Mouse (Mus musculus): ENCODE results near the gene Bend3. TPM values are rescaled to one million over a fixed set of nuclear protein-coding genes. Genes with fewer than 3 reads are reported as not detected.

Gene Bend3
- polyA plus RNA-seq, 1 experiment from 2014 or later = 0.81 TPM

GRCm38 (mm10) chr10:43483426-43483995 is 4.9 kb downstream of the Bend3 start:
- Histone ChIP-seq H3K36me3 (ENCODE audit: insufficient read depth, low read length) (no peaks in the 10 kb centered on the region), H3K27ac (ENCODE audit: low read length) (peak overlapping the region; percentile 39), H3K4me3 (ENCODE audit: low read depth, low read length) (no peak overlapping the region), H3K27me3 (replicated peaks; ENCODE audit: insufficient read depth, low read length) (no peaks in the 10 kb centered on the region), H3K9me3 (ENCODE audit: low read length) (no peaks in the 10 kb centered on the region), H3K4me2 (replicated peaks; ENCODE audit: low read depth, low read length) (no peak overlapping the region; the same call in 1 of the 2 replicates), H3K9ac (replicated peaks; ENCODE audit: low read depth) (no peak overlapping the region), H3K4me1 (ENCODE audit: insufficient read depth, low read depth, low read length) (peaks cover 4% of the 10 kb centered on the region; the same call in 1 of the 2 replicates)
- DNase-seq (ENCODE audit: low spot score) = peak; percentile 51
- 33% methylated on average over 9 of the region's 9 CpGs for WGBS
- ATAC-seq = no peak
- no peak for TF ChIP-seq EP300 (IDR thresholded peaks at IDR 0.05)
- no peak for TF ChIP-seq CTCF (IDR thresholded peaks at IDR 0.05)

DNA sequence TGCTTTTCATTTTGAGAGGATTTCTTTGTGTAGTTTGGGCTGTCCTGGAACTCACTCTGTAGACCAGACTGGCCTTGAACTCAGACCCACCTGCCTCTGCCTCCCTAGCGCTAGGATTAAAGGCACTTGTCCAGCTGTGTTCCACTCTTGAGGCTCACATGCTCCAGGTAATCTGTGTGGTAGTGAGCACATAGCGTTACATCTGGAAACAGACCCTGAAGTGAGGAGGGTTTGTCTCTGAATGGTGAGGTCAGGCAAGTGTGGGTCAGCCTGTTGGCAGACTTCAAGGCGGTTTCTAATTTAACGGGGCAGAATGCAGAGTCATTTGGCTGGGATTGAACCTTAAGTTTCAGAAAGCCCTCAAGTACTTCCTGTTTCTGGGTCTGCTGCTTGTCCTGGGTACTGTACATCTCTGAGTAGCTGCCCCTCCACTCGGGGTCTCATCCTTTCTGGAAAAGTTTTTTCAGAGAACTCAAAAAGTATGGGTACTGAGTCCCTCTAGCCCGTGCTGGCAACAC is 7.2 kb downstream of the Bend3 start:
- 73% methylated on average over 6 of the region's 6 CpGs for WGBS
- H3K9me3 ChIP-seq (ENCODE audit: low read length) = no peaks in the 10 kb centered on the region
- 0 out of 2 replicates have a peak, but pooled peaks cover 4% of the 10 kb centered on the region for H3K4me1 ChIP-seq (ENCODE audit: insufficient read depth, low read depth, low read length)
- H3K27ac ChIP-seq (ENCODE audit: low read length) = no peak overlapping the region
- no peaks in the 10 kb centered on the region for H3K27me3 ChIP-seq (replicated peaks; ENCODE audit: insufficient read depth, low read length)
- TF ChIP-seq EP300 (IDR thresholded peaks at IDR 0.05) (no peak), CTCF (IDR thresholded peaks at IDR 0.05) (no peak)
- DNase-seq (ENCODE audit: low spot score) (no peak), ATAC-seq (no peak)
- H3K4me3 ChIP-seq (ENCODE audit: low read depth, low read length) = no peak overlapping the region
- no peak overlapping the region for H3K9ac ChIP-seq (replicated peaks; ENCODE audit: low read depth)
- H3K36me3 ChIP-seq (ENCODE audit: insufficient read depth, low read length) = no peaks in the 10 kb centered on the region
- H3K4me2 ChIP-seq (replicated peaks; ENCODE audit: low read depth, low read length) = no peak overlapping the region

DNA sequence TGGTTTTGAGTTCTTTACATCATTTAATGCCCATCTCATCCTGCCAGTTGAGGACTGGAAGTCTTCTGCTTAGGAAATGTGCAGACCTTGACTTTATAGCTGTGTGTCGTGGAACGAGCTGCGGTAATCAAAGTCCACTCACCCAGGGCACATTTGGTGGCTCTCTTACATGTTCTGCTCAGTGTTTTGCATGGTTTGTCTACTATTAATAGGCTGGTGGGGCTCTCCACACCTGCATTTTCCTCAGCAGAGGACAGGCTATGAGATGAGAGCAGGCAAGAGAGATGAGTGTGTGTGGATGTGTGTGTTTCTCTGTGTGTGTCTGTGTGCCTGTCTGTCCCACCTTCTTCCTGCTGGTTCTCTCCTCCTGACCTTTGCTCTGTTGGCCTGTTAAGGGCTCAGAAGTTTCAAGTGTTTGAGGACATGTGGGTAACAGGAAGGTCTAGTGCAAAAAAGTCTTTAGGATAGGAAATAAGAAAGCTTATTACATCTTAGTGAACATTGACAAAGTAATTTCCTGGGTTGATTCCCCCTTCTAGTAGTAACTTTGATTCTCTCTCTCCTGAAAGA is 8.9 kb downstream of the Bend3 start:
- Histone ChIP-seq H3K4me2 (replicated peaks; ENCODE audit: low read depth, low read length) (no peak overlapping the region), H3K9me3 (ENCODE audit: low read length) (no peaks in the 10 kb centered on the region), H3K9ac (replicated peaks; ENCODE audit: low read depth) (no peak overlapping the region), H3K36me3 (ENCODE audit: insufficient read depth, low read length) (no peaks in the 10 kb centered on the region), H3K4me3 (ENCODE audit: low read depth, low read length) (no peak overlapping the region), H3K4me1 (ENCODE audit: insufficient read depth, low read depth, low read length) (0 out of 2 replicates have a peak, but pooled peaks cover 4% of the 10 kb centered on the region), H3K27ac (ENCODE audit: low read length) (no peak overlapping the region), H3K27me3 (replicated peaks; ENCODE audit: insufficient read depth, low read length) (no peaks in the 10 kb centered on the region)
- 87% methylated on average over 3 of the region's 3 CpGs for WGBS
- TF ChIP-seq CTCF (IDR thresholded peaks at IDR 0.05) (no peak), EP300 (IDR thresholded peaks at IDR 0.05) (no peak)
- DNase-seq (ENCODE audit: low spot score) (no peak), ATAC-seq (no peak)

GRCm38 (mm10) chr10:43488258-43488657 is 9.6 kb downstream of the Bend3 start:
- H3K36me3 ChIP-seq (ENCODE audit: insufficient read depth, low read length) = no peaks in the 10 kb centered on the region
- no peak for ATAC-seq
- no peaks in the 10 kb centered on the region for H3K27me3 ChIP-seq (replicated peaks; ENCODE audit: insufficient read depth, low read length)
- 0 out of 2 replicates have a peak, but pooled peaks cover 2% of the 10 kb centered on the region for H3K4me1 ChIP-seq (ENCODE audit: insufficient read depth, low read depth, low read length)
- no peak overlapping the region for H3K27ac ChIP-seq (ENCODE audit: low read length)
- H3K9me3 ChIP-seq (ENCODE audit: low read length) = no peaks in the 10 kb centered on the region
- no peak overlapping the region for H3K4me3 ChIP-seq (ENCODE audit: low read depth, low read length)
- no peak for DNase-seq (ENCODE audit: low spot score)
- H3K4me2 ChIP-seq (replicated peaks; ENCODE audit: low read depth, low read length) = no peak overlapping the region
- H3K9ac ChIP-seq (replicated peaks; ENCODE audit: low read depth) = no peak overlapping the region
- TF ChIP-seq CTCF (IDR thresholded peaks at IDR 0.05) (no peak), EP300 (IDR thresholded peaks at IDR 0.05) (no peak)
- 68% methylated on average over 4 of the region's 4 CpGs for WGBS

GRCm38 (mm10) chr10:43489139-43489538 is 10.5 kb downstream of the Bend3 start:
- Histone ChIP-seq H3K4me2 (replicated peaks; ENCODE audit: low read depth, low read length) (no peak overlapping the region), H3K4me3 (ENCODE audit: low read depth, low read length) (no peak overlapping the region), H3K4me1 (ENCODE audit: insufficient read depth, low read depth, low read length) (no peaks in the 10 kb centered on the region), H3K27me3 (replicated peaks; ENCODE audit: insufficient read depth, low read length) (no peaks in the 10 kb centered on the region), H3K27ac (ENCODE audit: low read length) (no peak overlapping the region), H3K9me3 (ENCODE audit: low read length) (no peaks in the 10 kb centered on the region), H3K36me3 (ENCODE audit: insufficient read depth, low read length) (no peaks in the 10 kb centered on the region), H3K9ac (replicated peaks; ENCODE audit: low read depth) (no peak overlapping the region)
- WGBS = 74% methylated on average over 7 of the region's 7 CpGs
- no peak for TF ChIP-seq CTCF (IDR thresholded peaks at IDR 0.05)
- no peak for TF ChIP-seq EP300 (IDR thresholded peaks at IDR 0.05)
- no peak for DNase-seq (ENCODE audit: low spot score)
- no peak for ATAC-seq

DNA sequence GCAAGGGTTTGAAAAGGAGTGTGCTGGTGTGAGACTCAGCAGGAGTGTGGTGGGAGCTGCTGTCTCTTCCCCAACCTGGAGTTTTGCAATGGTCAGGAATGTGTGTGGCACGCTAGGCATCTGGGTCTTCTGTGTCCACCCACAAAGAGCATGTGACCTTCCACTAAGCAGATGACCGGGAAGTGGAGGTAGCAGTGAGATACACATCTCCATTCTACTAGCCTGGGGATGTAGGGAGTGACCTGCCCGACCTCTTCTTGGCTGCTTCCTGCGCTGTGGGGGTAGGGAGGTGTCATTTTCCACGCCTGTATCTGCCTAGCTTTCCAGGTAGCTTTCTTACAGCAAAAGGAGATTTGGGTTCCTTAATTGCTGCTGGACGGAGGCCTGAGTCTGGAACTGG is 10.9 kb downstream of the Bend3 start:
- no peak overlapping the region for H3K4me3 ChIP-seq (ENCODE audit: low read depth, low read length)
- TF ChIP-seq CTCF (IDR thresholded peaks at IDR 0.05) (no peak), EP300 (IDR thresholded peaks at IDR 0.05) (no peak)
- ATAC-seq = peak; percentile 82
- peak; percentile 39 for DNase-seq (ENCODE audit: low spot score)
- WGBS = 31% methylated on average over 6 of the region's 6 CpGs
- H3K9me3 ChIP-seq (ENCODE audit: low read length) = no peaks in the 10 kb centered on the region
- no peaks in the 10 kb centered on the region for H3K4me1 ChIP-seq (ENCODE audit: insufficient read depth, low read depth, low read length)
- no peak overlapping the region for H3K9ac ChIP-seq (replicated peaks; ENCODE audit: low read depth)
- H3K27me3 ChIP-seq (replicated peaks; ENCODE audit: insufficient read depth, low read length) = no peaks in the 10 kb centered on the region
- no peaks in the 10 kb centered on the region for H3K36me3 ChIP-seq (ENCODE audit: insufficient read depth, low read length)
- H3K27ac ChIP-seq (ENCODE audit: low read length) = 0 out of 2 replicates have a peak overlapping the region, but pooled peaks have one; percentile 16
- H3K4me2 ChIP-seq (replicated peaks; ENCODE audit: low read depth, low read length) = no peak overlapping the region

Data from lung, postnatal 0 days (tissue).